Mouse (Mus musculus): ENCODE measurements around the gene Fcgr2b. TPM values are rescaled to one million over a fixed set of nuclear protein-coding genes. Genes with fewer than 3 reads are reported as not detected.

Gene Fcgr2b
- total RNA-seq, 2 experiments from 2014 or later: 7.0 to 11.3 TPM

DNA sequence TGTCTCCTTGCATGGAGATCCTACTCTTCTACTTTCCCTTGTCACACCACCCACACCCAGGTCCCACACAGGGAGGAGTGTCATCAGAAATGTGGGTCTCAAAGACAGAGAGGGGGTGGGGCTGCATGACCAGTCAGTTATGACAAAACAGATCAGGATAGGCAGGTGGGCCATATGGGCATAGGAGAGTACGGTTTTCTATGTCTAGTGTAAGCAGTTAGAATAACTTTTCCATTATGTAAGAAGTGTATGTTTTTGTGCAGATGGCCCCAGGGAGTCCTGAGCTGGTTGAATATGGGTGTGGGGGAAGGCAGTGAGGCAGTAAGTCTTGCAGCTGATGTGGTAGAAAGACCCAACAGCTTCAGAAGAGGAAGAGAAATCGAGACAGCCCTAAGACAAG is 47.9 kb downstream of the Fcgr2b start:
- no peak for DNase-seq (ENCODE audit: low spot score in 2 of 2)

DNA sequence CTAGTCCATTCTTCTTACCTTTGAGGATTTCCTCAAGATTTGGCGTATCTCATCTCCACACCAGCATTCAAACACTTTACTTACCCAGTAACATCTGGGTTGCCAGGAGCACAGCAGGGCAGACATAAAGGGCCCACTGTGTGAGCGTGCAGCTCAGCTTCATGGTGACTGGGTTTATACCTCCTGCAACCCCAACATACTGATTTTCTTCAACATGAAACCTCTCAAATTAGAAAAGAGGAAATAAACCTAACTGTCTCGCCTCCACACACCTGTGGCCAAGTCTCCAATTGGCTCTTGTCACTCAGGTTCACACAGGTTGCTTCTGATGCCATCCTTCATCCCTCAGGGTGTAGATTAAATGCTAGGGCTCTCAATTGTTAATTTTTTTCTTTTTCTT is 49.0 kb downstream of the Fcgr2b start, which contains the start of gene Fcrla:
Gene Fcrla (minus strand): TSS at position 206 of the 400 bp plus-strand sequence.
- DNase-seq (ENCODE audit: low spot score in 2 of 2): no peak

DNA sequence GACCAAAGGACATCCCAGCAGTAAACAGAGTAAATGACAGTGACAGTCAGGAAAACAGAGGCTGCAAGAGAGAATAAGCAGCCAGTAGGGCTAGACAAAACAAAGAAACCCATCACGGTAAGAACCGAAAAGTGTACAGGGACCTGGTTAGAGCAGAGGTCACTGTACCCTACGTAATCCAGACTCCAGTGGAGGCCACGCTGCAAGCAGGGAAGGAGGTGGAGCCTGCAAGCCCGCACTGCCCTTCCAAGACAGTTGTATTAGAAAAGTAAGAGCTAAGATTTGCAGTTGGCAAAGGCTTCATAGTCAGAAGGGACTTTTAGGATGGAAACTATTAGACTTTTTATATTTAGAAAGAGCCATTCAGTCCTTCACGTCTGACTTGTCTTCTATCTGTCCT is 49.4 kb downstream of the Fcgr2b start:
- DNase-seq (ENCODE audit: low spot score in 2 of 2): no peak

DNA sequence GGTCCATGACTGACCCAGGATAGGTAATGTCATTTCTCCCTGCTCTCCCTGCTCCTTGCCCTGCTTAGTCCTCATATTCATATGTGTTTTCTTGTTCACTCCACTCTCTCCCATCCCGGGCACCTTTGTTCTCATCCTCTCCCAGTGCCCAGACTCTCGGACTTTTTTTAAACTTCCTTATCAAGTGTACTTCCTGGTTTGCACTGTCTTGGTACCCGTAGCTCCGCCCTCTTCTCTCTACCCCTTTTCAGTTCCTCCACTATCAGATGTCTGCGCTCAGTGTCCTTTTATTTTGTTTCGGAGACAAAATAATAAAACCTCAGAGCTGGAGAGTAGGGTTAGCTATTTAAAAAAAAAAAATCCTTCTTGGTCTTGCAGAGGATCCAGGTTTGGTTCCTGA is 51.9 kb downstream of the Fcgr2b start:
- no peak for DNase-seq (ENCODE audit: low spot score in 2 of 2)

DNA sequence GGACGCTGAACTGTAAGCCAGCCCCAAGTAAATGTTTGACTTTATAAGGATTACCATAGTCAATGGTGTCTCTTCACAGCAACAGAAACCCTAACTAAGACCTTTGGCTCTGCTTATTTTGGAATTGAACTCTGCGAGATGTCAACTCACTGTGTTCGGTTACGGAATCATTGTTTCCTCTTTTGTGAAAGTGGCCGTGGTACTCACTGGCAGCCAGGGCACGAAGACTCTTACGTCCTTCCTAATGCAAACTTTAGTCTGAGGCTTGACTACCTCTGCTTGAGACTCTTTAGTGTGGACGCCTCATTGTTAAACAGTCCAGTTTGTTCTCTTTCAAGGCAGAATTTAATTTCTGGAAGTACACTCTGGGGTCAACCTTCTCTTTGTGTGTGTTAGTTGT is 57.0 kb downstream of the Fcgr2b start:
- DNase-seq (ENCODE audit: low spot score in 2 of 2): no peak

DNA sequence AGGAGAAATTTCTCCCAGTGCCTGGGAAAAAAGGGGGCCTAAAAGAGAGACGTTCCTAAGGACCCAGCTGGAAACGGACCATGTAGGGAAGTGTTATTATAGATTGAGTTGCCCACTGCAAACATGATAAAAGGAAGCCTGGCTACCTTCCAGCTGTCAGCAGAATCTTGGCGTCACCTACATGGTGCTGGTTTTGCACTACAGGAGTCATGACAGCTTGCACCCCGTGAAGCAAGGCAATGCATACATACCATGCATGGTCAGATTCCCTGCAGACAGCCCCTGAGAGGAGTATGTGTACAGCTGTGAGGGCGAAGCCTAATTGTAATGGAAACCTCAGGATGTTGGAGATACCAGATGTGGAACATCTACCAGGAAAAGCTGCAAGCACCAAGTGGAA is 60.7 kb downstream of the Fcgr2b start:
- no peak for DNase-seq (ENCODE audit: low spot score in 2 of 2)

DNA sequence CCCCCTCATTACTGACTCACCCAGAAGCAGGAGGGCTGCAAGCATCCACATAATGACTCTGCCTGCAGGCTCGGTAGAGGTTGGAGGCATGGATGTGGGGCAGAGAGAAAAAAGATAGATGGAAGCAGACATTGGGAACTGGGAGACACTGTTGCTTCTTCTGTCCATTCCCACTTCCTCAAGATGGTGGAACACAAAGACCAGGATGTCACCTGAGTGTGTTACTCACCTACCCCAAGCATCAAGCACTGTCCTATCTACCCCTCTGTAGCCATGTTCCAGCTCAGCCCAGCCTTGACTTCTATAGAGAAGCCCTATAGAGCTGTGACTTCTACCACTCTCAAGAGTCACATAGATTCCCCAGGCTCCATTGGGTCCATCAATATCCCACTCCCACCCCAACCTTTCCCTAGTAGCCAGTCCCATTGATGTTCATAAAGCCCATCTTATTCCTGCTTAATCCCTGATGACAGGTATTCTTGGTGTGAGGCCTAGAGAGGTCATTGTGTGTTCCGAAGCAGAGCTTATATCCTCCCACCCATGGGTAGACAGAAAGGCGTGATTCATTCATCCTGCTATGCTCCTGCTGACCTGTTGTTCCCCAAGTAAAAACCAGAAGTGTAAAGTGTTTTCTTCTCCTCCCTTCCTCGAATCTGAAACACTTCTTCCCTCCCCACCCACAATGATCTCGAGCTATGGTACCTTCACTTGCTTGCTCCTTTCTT is 63.3 kb downstream of the Fcgr2b start, which contains the start of gene Fcrlb:
Gene Fcrlb (minus strand): TSS at position 51 of the 725 bp plus-strand sequence.
- DNase-seq (ENCODE audit: low spot score in 2 of 2): no peak

DNA sequence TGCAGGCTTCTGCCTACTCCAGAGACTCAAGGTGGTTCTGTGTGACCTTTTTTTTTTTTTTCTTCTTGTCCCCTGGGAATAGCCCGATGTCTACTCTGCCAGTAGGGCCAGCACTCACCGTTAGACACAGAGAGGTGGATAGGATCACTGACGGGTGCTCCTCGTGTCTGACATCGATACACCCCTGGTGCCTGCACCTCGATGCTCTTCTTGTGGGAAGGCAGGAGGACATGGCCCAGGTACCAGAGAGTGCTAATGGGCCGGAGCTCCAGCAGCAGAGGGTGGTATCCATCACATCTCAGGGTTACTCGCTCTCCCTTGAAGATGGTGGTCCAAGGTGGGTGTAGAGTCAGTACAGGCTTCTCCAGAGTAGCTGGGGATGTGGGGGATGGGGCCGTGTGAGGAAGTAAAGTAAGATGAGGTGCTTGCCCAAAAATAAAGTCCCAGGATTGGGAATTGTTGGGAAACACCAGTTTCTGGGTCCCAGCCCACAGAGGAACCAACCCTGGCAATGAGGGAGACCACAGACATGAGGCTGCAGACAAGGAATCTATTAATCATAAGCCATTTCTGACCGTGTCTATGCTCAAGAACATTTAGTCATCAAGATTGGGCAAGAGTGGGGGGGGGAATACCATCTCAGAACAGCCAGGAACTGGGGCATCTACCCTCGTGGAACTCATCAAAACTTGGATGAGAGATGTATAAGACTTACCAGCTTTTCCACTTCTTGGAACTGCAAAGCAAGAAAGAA is 64.3 kb downstream of the Fcgr2b start:
- no peak for DNase-seq (ENCODE audit: low spot score in 2 of 2)

Other genes starting within 250 kb of the Fcgr2b start
- 10 to 100 TPM; 28.1 to 30.4 TPM for gene Atf6, start 108.8 kb downstream of the Fcgr2b start, total RNA-seq (2021)
- 1 to 10 TPM; 1.1 to 1.7 TPM for gene Gm26620, start 91.5 kb downstream of the Fcgr2b start, total RNA-seq (2021)
- 10 to 100 TPM; 24.1 to 26.4 TPM for gene Dusp12, start 91.0 kb downstream of the Fcgr2b start, total RNA-seq (2021)
- gene Fcrlb, start 63.6 kb downstream of the Fcgr2b start, total RNA-seq (2021): not detected
- 1 to 10 TPM in 1 of 2 experiments, under 1 TPM in 1; 0.64 to 1.0 TPM for gene Fcrla, start 49.0 kb downstream of the Fcgr2b start, total RNA-seq (2021)
- gene Fcgr4, start 42.4 kb upstream of the Fcgr2b start, total RNA-seq (2021): 1 to 10 TPM; 1.8 to 2.1 TPM
- gene Fcgr3, start 88.4 kb upstream of the Fcgr2b start, total RNA-seq (2021): 10 to 100 TPM; 13.8 to 15.7 TPM
- 1 to 10 TPM; 2.1 to 2.7 TPM for gene Cfap126, start 137.4 kb upstream of the Fcgr2b start, total RNA-seq (2021)
- 100 to 1,000 TPM; 359 to 386 TPM for gene Sdhc, start 174.1 kb upstream of the Fcgr2b start, total RNA-seq (2021)
- gene Mpz, start 174.2 kb upstream of the Fcgr2b start, total RNA-seq (2021): 10 to 100 TPM; 23.9 to 53.3 TPM
- gene Pcp4l1, start 219.7 kb upstream of the Fcgr2b start, total RNA-seq (2021): 10 to 100 TPM; 29.5 to 32.0 TPM
- gene Nr1i3, start 237.4 kb upstream of the Fcgr2b start, total RNA-seq (2021): 10 to 100 TPM in 1 of 2 experiments, under 1 TPM in 1; 0.92 to 10.3 TPM
- gene Tomm40l, start 246.0 kb upstream of the Fcgr2b start, total RNA-seq (2021): 10 to 100 TPM; 41.6 to 43.5 TPM
- gene Apoa2, start 248.5 kb upstream of the Fcgr2b start, total RNA-seq (2021): 100 to 1,000 TPM in 1 of 2 experiments, 10 to 100 TPM in 1; 18.3 to 847 TPM